Mouse (Mus musculus): ENCODE measurements around the gene Psapl1.
"Not testable (repeated sequence)": the region's sequence is repeated elsewhere in the genome, so short reads cannot be mapped to it uniquely, and the experiment has no call there.

Gene Psapl1

DNA sequence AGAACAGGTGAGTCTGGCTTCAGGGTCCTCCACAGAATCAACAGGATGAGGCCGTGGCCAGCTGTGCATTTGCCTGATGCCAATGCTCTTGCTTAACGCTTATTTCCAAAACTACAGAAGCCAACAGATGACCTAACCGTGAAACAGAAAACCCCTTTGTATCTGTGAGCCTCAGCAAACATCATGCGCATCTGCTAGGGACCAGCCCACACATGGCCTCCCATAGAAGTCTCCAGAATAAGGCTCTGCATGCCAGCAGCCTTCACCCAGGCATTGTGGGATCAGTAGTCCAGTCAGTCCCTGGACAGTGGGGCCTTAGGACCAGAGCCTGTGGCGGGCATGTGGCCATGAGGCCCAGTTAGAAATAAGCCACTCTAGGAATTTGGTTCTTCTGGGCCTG is 400 bp upstream of the Psapl1 start:
- DNase-seq (ENCODE audit: low spot score in 2 of 2), result no peak

DNA sequence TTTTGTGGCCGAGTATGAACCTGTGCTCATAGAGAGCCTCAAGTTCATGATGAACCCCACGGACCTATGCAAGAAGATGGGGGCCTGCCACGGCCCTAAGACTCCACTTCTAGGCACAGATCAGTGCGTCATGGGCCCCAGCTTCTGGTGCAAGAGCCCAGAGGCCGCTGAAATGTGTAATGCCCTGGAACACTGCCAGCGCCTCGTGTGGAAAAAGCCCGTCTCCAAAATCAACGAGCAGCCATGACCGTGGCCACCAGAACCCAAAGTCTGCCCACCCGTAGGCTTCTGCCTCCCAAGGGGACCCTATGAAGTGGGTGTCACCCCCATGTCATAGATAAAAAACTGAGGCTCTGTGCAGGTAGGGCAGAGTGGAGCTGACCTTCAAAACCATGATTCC is 1.6 kb downstream of the Psapl1 start:
- no peak for DNase-seq (ENCODE audit: low spot score in 2 of 2)

DNA sequence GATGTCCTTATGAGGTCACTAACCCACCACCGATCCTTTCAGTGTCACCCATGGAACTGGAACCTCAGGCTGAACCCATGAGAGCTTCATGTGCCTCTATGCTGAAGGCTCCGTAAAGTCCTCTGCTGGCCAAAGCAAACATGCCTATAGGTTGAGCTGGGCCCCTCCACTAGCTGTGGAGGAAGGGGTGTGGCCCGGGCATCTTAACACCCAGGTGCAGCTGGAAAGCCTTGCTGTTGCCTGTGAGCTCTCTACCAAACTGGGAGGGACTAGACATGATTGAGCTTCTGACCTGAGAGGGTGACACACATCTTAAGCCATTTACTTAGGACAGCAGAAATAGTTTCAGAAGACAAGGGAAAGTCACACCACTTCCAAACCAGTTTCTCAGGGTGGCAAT is 5.0 kb downstream of the Psapl1 start:
- no peak for DNase-seq (ENCODE audit: low spot score in 2 of 2)

DNA sequence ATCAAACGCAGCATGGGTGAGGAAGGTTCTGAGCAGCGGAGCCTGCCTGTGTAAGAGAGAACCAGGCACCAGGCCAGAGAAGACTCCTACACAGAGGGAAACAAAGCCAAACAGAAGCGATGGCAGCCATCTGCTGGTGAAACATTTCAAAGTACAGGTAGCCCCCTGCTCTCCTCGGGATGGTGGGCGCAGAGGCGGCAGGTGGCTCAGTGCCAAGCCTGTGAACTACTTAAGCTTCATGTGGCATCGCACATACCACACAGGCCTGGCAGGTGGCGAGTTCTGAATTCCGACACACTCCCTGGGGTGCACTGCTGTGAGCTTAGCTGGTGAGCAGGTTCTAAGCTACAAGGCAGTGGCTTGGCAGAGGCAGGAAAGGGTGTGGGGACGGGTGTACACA is 9.5 kb downstream of the Psapl1 start:
- DNase-seq (ENCODE audit: low spot score in 2 of 2), result no peak

DNA sequence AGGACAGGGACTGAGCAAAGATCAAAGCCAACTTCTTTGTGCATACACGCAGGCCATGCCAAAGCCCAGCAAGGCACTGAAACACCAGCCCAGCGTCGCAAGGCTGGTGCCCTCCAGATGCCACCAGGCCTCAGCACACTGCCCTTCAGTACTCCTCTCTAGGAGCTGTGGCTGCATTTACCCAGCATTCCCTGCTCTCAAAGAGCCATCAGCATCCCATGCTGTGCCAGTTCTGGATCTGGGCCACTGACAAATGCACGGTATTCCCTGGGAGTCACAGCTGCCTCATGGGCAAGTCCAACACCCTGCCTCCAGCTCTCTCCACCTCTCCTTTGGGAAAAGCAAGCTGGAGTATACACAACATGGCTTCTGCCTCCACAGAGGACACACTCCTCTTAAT is 16.3 kb downstream of the Psapl1 start:
- DNase-seq (ENCODE audit: low spot score in 2 of 2), result no peak

DNA sequence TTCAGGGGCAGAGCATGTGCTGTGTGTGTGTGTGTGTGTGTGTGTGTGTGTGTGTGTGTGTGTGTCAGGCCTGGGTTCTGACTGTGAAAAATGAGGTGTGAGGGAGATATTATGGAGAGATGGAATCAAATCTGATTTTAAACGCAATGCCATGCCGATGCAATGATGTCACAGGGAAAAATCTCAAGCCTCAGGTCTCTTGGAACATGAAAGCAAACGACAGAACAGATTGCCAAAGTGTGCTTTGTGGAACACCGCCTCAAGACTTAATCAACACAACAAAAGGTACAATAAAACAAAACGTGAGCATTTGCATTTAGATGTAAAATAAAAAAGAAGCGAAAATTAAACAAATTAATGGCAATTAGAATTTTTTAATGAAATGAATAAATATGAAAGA is 16.8 kb downstream of the Psapl1 start:
- DNase-seq (ENCODE audit: low spot score in 2 of 2), result no peak

DNA sequence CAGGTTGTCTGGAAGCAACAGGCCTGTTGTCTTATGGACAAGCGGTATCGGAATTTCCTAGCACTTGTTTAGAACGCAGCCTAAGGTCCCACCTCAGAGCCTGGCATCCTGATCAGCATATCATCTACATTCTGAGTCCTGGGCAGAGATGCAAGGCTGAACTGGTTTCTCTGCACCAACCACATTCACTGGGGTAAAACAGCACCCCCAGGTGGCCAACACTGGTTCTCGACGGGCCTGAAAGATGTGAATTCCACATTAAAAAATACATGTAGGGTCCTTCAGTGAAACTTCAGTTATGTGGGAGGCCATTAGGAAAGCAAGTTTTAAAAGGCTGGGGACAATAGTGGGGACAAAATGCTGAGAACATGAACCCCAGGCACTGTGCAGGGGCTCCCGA is 20.0 kb downstream of the Psapl1 start:
- DNase-seq (ENCODE audit: low spot score in 2 of 2), result peak; percentile 16 to 72

DNA sequence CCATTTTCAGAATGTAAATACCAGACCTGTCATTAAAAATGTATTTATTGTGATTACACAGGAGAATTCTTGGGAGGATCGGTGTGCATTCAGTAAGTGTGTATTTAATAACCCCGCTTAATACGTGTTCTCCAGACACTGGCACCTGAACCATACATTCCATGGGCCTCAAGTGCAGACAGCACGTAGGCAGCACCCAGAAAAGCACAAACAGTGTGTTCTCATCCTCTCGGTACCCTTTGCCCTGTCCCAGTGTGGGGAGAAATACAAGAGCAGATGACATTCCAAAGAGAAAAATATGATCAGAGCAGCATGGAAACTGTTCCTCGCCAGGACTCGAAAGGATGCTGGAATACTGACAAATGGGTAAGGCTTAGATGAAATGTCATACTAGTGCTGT is 22.0 kb downstream of the Psapl1 start:
- no peak for DNase-seq (ENCODE audit: low spot score in 2 of 2)

DNA sequence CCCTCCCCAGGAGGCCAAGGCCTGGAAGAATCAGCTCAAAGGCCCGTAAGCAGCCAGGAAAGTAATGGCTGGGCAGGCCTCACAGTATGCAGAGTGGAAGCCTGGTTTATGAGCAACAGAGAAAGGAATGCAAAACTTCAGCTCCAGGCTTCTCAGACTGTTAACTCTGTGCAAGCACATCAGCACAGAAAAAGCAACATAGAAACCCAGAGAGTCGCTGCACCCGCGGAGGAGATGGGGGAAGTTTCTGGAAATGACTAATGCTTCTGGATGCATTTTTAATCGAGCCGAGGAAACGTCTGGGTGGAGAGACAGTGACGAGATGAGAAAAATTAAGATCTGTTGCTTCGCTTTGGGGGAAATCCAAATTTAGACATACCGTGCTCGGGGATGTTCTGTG is 22.5 kb downstream of the Psapl1 start:
- no peak for DNase-seq (ENCODE audit: low spot score in 2 of 2)

DNA sequence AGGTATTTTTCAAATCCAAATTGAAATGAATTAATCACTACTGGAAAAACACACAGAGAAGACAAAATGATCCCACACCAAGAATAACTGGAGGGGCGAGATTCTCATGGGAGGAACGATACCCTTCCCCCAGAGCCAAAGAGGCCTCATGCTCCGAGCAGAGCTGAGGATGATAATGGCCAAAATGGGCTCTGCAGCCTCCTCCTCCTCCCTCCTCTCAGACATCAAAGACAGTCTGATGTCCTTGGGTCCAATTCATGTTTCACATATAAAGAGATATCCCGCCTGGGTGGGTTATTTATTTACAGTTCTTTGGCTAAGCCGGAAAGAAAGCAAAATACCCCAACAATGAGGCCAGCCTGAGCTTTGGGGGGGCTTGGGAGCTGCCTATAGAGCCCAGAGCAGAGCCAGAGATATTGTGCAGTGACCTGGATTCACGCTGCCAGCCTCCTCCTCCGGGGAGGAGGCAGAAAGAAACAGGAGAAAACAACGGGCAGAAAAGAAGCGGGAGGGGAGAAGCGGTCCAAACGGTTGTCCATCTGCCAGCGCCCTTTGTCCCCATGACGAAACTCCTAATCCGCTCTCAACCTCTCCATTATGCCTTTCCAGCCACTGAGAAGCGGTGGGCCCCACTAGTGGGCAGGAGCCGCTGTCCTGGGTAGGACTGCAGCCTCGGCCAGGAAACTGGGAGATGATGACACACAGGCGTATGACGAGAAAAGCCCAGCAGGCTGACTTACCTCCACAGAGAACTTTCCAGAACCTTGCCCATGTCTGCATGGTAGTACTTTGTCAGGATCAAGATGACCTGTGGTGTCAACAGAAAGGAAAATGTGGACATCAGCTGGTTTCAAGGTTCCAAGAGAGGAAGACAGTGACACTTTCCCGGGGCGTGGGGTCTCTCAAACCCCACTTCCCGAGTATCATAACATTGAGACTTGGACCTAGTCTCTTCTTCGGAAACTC is 24.9 kb downstream of the Psapl1 start:
- no peak for DNase-seq (ENCODE audit: low spot score in 2 of 2)

DNA sequence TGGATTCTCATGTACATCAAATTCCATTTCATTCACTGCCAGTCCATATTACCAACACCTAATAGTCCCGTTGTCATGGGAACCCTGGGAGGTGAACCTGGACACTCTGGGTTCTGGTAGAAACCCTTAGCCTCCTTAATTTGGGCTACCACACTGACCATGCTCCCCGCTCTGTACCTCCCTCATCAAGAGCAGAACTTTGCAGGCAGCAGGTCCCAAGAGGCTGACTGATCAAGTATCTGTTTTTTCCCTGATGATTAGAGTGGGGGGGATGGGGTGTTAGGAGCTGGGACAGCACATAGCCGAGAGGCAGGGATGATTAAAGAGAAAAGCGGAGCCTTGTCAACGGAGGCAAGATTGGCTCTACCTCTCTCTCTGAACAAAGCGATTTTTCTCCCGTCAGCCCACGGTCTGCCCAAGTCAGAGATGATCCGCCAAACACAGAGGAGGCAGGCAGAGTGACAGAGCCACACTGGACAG is 26.5 kb downstream of the Psapl1 start:
- DNase-seq (ENCODE audit: low spot score in 2 of 2), result no peak

DNA sequence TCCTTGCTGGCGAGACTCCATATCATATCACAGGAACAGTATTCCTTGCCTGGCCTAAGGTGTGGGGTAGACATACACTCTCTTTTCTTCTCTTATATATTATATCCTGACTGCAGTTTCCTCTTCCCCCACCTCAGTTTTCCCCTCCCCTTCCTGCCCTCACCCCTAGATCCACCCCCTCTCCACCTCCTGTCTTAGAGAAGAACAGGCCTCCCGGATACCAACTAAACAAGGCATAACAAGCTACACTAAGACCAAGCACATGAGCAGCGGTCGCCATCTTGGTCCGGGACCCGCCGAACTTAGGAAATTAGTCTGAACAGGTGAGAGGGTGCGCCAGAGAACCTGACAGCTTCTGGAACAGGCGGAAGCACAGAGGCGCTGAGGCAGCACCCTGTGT is 33.7 kb downstream of the Psapl1 start:
- not testable (repeated sequence) for DNase-seq (ENCODE audit: low spot score in 2 of 2)

DNA sequence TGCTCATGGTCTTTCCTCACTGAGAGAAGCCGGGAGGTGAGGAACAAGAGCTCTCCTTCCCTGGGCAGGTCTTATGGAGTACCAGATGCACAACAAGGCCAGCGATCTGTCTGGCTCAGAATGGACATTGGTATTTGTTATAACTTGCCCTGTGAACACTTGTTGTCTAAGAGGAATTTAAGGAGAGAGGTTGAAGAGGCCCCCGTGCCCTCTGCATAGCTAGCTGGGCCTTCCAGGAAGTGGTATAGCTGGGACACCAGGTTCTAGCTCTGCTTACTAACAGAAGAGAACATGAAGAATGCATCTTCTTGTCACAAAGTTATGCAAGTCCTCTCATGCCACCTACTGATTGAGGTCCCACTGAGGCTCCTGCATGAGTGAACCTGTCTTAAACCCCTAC is 44.2 kb downstream of the Psapl1 start:
- DNase-seq (ENCODE audit: low spot score in 2 of 2), result no peak

DNA sequence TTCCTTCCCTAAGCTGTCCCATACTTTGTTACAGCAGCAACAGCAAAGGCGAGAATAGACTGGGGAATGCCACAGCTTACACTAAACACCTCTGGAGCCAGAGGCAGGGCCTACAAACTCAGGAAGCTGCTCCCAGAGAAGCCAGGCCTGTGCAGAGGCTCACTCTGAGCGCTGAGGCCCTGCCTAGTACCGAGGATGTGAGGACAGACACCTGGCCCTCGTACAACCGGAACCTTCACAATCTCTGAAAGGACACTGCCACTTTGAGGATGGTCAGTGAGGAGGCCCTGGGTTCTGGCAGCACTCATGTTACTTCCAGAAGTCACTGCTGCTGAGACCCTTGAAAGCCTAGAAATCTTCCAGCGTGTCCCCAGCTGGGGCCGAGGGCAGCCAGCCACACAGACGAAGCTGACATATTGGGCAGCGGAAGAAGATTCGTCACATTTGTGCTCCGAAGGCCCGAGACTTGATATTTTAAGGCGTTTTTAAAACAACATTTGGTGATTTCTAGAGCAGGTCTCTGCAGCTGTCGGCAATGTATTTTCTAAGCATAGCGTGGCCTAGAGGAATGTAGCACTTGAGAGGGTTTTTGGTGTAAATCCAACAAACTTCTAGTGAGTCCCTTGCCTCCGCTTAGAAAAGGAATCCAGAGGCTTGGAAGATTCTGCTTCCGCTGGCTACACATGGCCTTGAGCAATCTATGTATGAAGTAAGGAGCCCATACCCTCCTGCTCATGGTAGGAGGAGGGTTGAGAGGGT is 49.1 kb downstream of the Psapl1 start:
- DNase-seq (ENCODE audit: low spot score in 2 of 2), result no peak

DNA sequence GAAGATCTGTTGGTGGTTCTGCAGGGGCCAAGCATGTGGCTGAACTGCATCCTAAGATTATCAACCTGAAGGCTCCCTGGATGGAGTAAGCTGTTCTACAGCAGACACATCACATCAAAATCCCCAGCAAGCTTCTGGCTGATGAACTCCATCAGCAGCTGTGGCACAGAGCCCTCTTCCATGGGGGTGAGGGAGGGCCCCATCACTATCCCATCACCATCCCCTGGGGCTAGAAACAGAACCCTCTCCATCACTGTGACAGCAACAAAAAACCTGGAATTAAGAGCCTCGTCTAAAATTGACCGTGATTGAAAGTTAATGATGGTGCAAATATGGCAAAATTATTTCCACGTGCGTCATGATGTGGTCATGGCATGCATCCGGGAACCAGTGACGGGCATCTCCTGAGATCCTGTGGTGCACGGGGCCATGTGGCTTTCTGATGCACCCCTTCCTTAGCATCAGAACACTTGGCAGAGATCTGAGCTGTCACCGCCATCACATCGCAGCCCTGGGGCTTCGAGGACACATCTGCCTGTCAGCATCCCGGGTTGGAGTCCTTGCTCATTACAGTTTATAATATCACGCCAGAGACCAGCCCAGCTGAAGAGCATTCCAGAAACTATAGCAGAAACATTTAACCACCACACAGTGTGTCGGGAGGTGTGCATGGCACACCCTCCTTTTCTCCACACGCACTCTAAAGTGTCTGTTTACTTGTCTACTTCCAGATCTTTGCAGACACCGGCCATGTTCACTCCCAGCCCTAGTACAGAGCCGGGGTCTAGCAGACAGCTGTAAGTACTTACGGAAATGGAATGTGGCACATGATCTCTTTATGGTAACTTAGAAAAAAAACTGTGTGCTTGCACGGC is 51.1 kb downstream of the Psapl1 start:
- DNase-seq (ENCODE audit: low spot score in 2 of 2), result no peak
